Mouse (Mus musculus) CH12.LX (cell line): ENCODE results near the gene S100a7a. TPM values are rescaled to one million over a fixed set of nuclear protein-coding genes. Genes with fewer than 3 reads are reported as not detected.

Experiments used
- DNase-seq: peaks from one replicate; pipeline ENCODE4 v3.0.0-alpha.2; 2013; ENCODE audit errors: extremely low read depth
- H3K27ac ChIP-seq: 2 replicates; pipeline ENCODE4 v1.5.1; 2012; ENCODE audit warnings: low read depth, mild to moderate bottlenecking, control low read depth, moderate library complexity; ENCODE audit not compliant: insufficient read depth
- H3K27me3 ChIP-seq: replicated peaks from 2 replicates; pipeline ENCODE3; 2012; ENCODE audit warnings: inconsistent platforms
- H3K36me3 ChIP-seq, 2 experiments: replicated peaks in 1 of 2; 2 replicates each; pipeline versions ENCODE3 to v1.6.1; 2012; ENCODE audit warnings: inconsistent platforms in 1 of 2, low read length in 1 of 2, mild to moderate bottlenecking in 1 of 2, mixed read lengths in 1 of 2, moderate library complexity in 1 of 2; ENCODE audit not compliant: control insufficient read depth in 1 of 2, insufficient read depth in 1 of 2
- H3K4me1 ChIP-seq, 2 experiments: 2 replicates each; pipeline ENCODE4 v1.6.1; 2012; ENCODE audit warnings: inconsistent platforms in 1 of 2, moderate library complexity in 1 of 2; ENCODE audit not compliant: insufficient read depth in 2 of 2, control insufficient read depth in 1 of 2
- H3K4me2 ChIP-seq: 2 replicates; pipeline ENCODE4 v1.6.1; 2012; ENCODE audit warnings: low read depth, mild to moderate bottlenecking, control low read depth; ENCODE audit not compliant: poor library complexity, insufficient read depth, severe bottlenecking
- H3K4me3 ChIP-seq, 3 experiments: fragments of 150-350 bp in 1 of 3; sonication (generic) in 1 of 3; replicated peaks in 1 of 3; 2 replicates each; pipeline versions ENCODE3 to v1.5.1; 2011 to 2012; ENCODE audit warnings: low read depth in 2 of 3, low read length in 2 of 3, mild to moderate bottlenecking in 2 of 3, moderate library complexity in 2 of 3, control low read depth in 1 of 3, improper control_type of control experiment in 1 of 3, inconsistent platforms in 1 of 3, mixed read lengths in 1 of 3; ENCODE audit not compliant: poor library complexity in 1 of 3
- H3K79me2 ChIP-seq: replicated peaks from 2 replicates; pipeline ENCODE4 v1.6.1; 2012; ENCODE audit warnings: mild to moderate bottlenecking, moderate library complexity; ENCODE audit not compliant: control insufficient read depth, poor library complexity, insufficient read depth, severe bottlenecking; ENCODE audit errors: extremely low read depth
- H3K9ac ChIP-seq: 2 replicates; pipeline ENCODE4 v1.6.1; 2012; ENCODE audit warnings: low read depth, mild to moderate bottlenecking, control low read depth, moderate library complexity; ENCODE audit not compliant: insufficient read depth
- H3K9me3 ChIP-seq: replicated peaks from 2 replicates; pipeline ENCODE3; 2012; ENCODE audit warnings: low read length, inconsistent platforms, mixed read lengths
- BHLHE40 ChIP-seq: IDR thresholded peaks from 2 replicates; pipeline ENCODE4 v1.6.1; 2011; ENCODE audit warnings: mild to moderate bottlenecking, low read depth, low read length, improper control_type of control experiment
- CHD1 ChIP-seq: IDR thresholded peaks from 2 replicates; pipeline ENCODE4 v1.6.1; 2012; ENCODE audit warnings: low read depth, low read length, improper control_type of control experiment, inconsistent platforms
- ELF1 ChIP-seq: IDR thresholded peaks from 2 replicates; pipeline ENCODE4 v1.6.1; 2014; ENCODE audit warnings: low read depth, mild to moderate bottlenecking, inconsistent platforms, low read length, improper control_type of control experiment
- EP300 ChIP-seq: IDR thresholded peaks from 2 replicates; pipeline ENCODE4 v1.6.1; 2011; ENCODE audit warnings: low read length, improper control_type of control experiment
- HCFC1 ChIP-seq: IDR thresholded peaks from 2 replicates; pipeline ENCODE4 v1.6.1; 2012; ENCODE audit warnings: low read depth, mild to moderate bottlenecking, inconsistent platforms, low read length, improper control_type of control experiment
- IRF4 ChIP-seq: IDR thresholded peaks from 2 replicates; pipeline ENCODE4 v1.6.1; 2014; ENCODE audit warnings: low read depth, mild to moderate bottlenecking, inconsistent platforms, low read length, improper control_type of control experiment
- JUN ChIP-seq: IDR thresholded peaks from 2 replicates; pipeline ENCODE4 v1.6.1; 2011; ENCODE audit warnings: low read depth, mild to moderate bottlenecking, low read length, improper control_type of control experiment, moderate library complexity; ENCODE audit not compliant: insufficient read depth
- MAFK ChIP-seq: IDR thresholded peaks from 2 replicates; pipeline ENCODE4 v1.6.1; 2011; ENCODE audit warnings: low read length, improper control_type of control experiment; ENCODE audit not compliant: insufficient replicate concordance
- MAX ChIP-seq: IDR thresholded peaks from 2 replicates; pipeline ENCODE4 v1.6.1; 2011; ENCODE audit warnings: low read length, improper control_type of control experiment
- MAZ ChIP-seq: IDR thresholded peaks from 2 replicates; pipeline ENCODE4 v1.6.1; 2012; ENCODE audit warnings: low read depth, mild to moderate bottlenecking, inconsistent platforms, low read length, improper control_type of control experiment, moderate library complexity
- MYC ChIP-seq: IDR thresholded peaks from 2 replicates; pipeline ENCODE4 v1.6.1; 2011; ENCODE audit warnings: low read depth, mild to moderate bottlenecking, improper control_type of control experiment, low read length
- POLR2A ChIP-seq: IDR thresholded peaks from 2 replicates; pipeline ENCODE4 v1.6.1; 2011; ENCODE audit warnings: low read depth, mild to moderate bottlenecking, improper control_type of control experiment, low read length
- SIN3A ChIP-seq: IDR thresholded peaks from 2 replicates; pipeline ENCODE4 v1.6.1; 2012; ENCODE audit warnings: low read length, improper control_type of control experiment, inconsistent platforms
- SMC3 ChIP-seq: IDR thresholded peaks from 2 replicates; pipeline ENCODE4 v1.6.1; 2011; ENCODE audit warnings: low read depth, low read length, improper control_type of control experiment
- USF2 ChIP-seq: conservative IDR thresholded peaks from 2 replicates; pipeline ENCODE4 v1.6.1; 2011; ENCODE audit warnings: low read depth, low read length, improper control_type of control experiment
- ZMIZ1 ChIP-seq: IDR thresholded peaks from 2 replicates; pipeline ENCODE4 v1.6.1; 2012; ENCODE audit warnings: low read depth, mild to moderate bottlenecking, inconsistent platforms, low read length, improper control_type of control experiment
- ZNF384 ChIP-seq: IDR thresholded peaks from 2 replicates; pipeline ENCODE4 v1.6.1; 2012; ENCODE audit warnings: low read depth, low read length, improper control_type of control experiment, inconsistent platforms
- dilution Hi-C: fragments of 300-500 bp; cut with MboI; formaldehyde crosslinking; loops from 2 replicates; pipeline ENCODE4 v1.14.3; 2020; ENCODE audit warnings: low sequenced_read_pairs; ENCODE audit not compliant: extremely low pct_unique_long_range_greater_than_20kb, extremely low pct_ligation_motif_present
- in situ Hi-C: fragments of 300-500 bp; cut with MboI; formaldehyde crosslinking; loops from 3 replicates; pipeline ENCODE4 v1.14.3; 2019; ENCODE audit warnings: low sequenced_read_pairs, low pct_ligation_motif_present, low pct_unique_long_range_greater_than_20kb, mixed read lengths
- polyA plus RNA-seq: library from polyadenylated mRNA; unstranded; fragments of >175 nt; gene quantifications from 2 replicates; pipeline ENCODE4 v1.2.1, GENCODE M21; 2012; ENCODE audit warnings: low read depth; ENCODE audit not compliant: insufficient read length
- total RNA-seq, 2 experiments: library from RNA; depleted of rRNA; stranded (reverse); fragments of 300-350 nt in 1 of 2; fragments of >200 nt in 1 of 2; gene quantifications; 2 replicates each; pipeline ENCODE4 v1.2.3; 2012 to 2014

The S100a7a gene
- total and polyA plus RNA-seq, 3 experiments = not detected

DNA sequence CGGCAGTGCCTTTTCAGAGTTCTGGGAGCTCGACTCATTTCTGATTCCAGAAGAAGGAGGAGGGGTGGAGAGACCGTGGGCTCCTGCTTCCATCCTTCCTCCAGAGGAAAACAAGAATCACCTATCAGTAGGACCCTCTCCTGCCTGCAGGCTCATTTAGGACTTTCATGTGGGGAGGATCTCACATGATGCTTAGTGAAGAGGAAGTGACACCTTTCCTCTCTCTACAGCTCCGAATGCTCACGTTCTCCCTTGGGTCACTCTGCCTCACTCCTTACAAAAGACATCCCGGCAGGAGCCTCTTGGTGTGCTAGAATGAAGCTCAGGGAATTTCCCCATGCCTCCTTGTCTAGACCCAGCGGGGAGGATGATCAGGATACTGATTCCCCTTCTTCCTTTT, 32.3 kb upstream of the S100a7a start:
- peaks cover 3% of the 10 kb centered on the region for H3K27me3 ChIP-seq
- H3K27ac ChIP-seq = no peak overlapping the region
- no peaks in the 10 kb centered on the region for H3K9me3 ChIP-seq
- no peak overlapping the region for H3K9ac ChIP-seq
- TF ChIP-seq BHLHE40 (peak; percentile 80), JUN (no peak), CHD1 (no peak), ELF1 (no peak), MAX (no peak), ZMIZ1 (no peak), SMC3 (no peak), EP300 (0 out of 2 replicates have a peak, but pooled peaks have one; percentile 12), ZNF384 (no peak), USF2 (no peak), IRF4 (no peak), POLR2A (no peak)
- 0 out of 2 replicates have a peak overlapping the region, but pooled peaks have one; percentile 0 for H3K4me2 ChIP-seq
- no peaks in the 10 kb centered on the region for H3K79me2 ChIP-seq
- peaks cover 0 to 20% of the 10 kb centered on the region in 2 experiments; a peak in 2 of 4 replicates for H3K4me1 ChIP-seq
- H3K36me3 ChIP-seq = no peaks in the 10 kb centered on the region
- H3K4me3 ChIP-seq = no peak overlapping the region
- dilution Hi-C loops (no loop called here), in situ Hi-C loops (no loop called here)
- DNase-seq = peak; percentile 26

DNA sequence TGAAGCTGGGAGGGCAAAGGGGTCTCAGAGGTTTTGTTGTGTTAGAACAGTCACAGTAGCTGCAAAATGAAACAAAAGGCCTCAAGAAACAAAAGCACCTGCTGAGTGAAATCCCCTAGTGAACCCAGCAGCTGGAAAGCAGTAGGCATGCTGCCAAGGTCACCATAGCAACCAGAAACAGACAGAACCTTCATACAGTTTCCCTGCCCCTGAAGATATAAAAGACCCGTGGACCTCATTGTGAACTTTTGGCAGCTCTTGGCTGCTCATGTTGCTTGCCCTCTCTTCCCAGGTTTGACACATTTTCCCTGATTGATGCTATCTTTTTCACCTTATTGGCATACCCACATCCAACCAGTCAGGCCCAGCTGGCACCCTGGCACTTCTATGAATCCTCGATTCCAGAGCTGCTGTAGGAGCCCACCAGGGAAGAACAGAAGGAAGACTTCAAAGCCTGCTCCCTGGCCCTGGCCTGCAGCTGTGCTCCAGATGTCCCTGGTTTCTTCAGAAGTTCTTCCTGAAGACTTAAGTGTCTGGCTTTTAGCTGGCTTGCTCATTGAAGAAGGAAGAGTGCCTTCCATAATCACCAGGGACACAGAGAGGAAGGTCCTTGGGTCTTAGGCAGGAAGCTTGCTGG, 30.3 kb upstream of the S100a7a start:
- no peak for TF ChIP-seq MAFK
- TF ChIP-seq SIN3A = 0 out of 2 replicates have a peak, but pooled peaks have one; percentile 36
- Histone ChIP-seq H3K4me1 (peaks cover 0 to 20% of the 10 kb centered on the region in 2 experiments; a peak in 2 of 4 replicates), H3K27ac (no peak overlapping the region), H3K4me2 (no peak overlapping the region; the same call in 1 of the 2 replicates), H3K27me3 (no peaks in the 10 kb centered on the region), H3K36me3 (no peaks in the 10 kb centered on the region), H3K4me3 (no peak overlapping the region), H3K79me2 (no peaks in the 10 kb centered on the region), H3K9me3 (no peaks in the 10 kb centered on the region), H3K9ac (no peak overlapping the region)
- no peak for DNase-seq
- dilution Hi-C loops (no loop called here), in situ Hi-C loops (no loop called here)

DNA sequence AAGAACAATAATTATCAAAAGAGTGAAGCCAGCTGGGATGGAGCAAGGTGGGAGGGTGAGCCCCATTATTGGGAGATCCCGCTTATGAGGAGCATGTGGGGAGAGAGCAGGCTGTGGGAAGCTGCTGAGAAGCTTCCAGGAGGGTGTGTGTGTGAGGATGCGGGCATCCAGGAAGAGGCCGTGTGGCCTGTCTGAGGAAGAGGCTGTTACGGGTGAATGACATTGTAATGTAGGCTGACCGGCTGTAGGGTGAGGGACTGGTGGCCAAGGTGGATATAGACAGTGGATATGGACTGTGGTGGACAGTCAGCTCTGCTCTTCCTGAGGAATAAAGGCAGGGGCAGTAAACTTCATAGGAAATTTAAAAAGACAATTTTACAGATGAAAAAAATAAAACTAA, 28.3 kb upstream of the S100a7a start:
- TF ChIP-seq IRF4 (no peak), MYC (no peak), HCFC1 (no peak), MAZ (no peak), ZMIZ1 (no peak)
- Histone ChIP-seq H3K4me2 (no peak overlapping the region), H3K9me3 (no peaks in the 10 kb centered on the region), H3K9ac (no peak overlapping the region), H3K36me3 (no peaks in the 10 kb centered on the region), H3K27me3 (no peaks in the 10 kb centered on the region), H3K27ac (no peak overlapping the region), H3K4me3 (no peak overlapping the region), H3K79me2 (no peaks in the 10 kb centered on the region), H3K4me1 (peaks cover 0 to 20% of the 10 kb centered on the region in 2 experiments; a peak in 2 of 4 replicates)
- in situ Hi-C loops (no loop called here), dilution Hi-C loops (no loop called here)
- no peak for DNase-seq
